Mouse (Mus musculus): ENCODE data around the gene Qrich1. TPM values are rescaled to one million over a fixed set of nuclear protein-coding genes. Genes with fewer than 3 reads are reported as not detected.
A peak's percentile ranks its signal among the peaks of the same experiment; 100 is the strongest.
"Not testable (repeated sequence)": the region's sequence is repeated elsewhere in the genome, so short reads cannot be mapped to it uniquely, and the experiment has no call there.

The Qrich1 gene
- polyA plus RNA-seq, 1 experiment from 2014 or later: 84.5 TPM

GRCm38 (mm10) chr9:108579344-108579690 lies 62.7 kb downstream of the Qrich1 start:
- no peak for DNase-seq (ENCODE audit: low spot score)

- DNase-seq (ENCODE audit: low spot score): no peak
These were observed 71.1 kb downstream of the Qrich1 start for GRCm38 (mm10) chr9:108587571-108588180.

- DNase-seq (ENCODE audit: low spot score): peak; percentile 61
These were observed 72.6 kb downstream of the Qrich1 start for GRCm38 (mm10) chr9:108589229-108589628.

DNA sequence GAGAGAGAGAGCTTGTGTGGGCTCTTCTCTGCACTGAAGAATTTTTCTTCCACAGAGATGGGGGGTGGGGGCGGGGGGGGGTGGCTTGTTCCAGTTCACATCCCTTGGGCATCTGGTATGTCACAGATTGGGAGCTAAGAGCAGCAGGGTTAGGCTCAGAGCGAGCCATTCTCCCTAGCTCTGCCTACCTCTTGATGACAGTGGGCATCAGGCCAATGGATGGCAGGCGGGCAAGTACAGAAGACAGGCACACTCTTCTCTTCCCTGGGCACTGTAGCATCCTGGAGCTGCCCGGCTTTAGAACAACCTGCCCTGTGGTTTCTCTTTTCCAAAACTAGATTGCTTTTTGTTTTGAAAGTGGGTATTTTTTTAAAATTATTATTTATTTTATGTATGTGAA lies 74.9 kb downstream of the Qrich1 start:
- no peak for DNase-seq (ENCODE audit: low spot score)

- no peak for DNase-seq (ENCODE audit: low spot score)
These were observed 77.7 kb downstream of the Qrich1 start for GRCm38 (mm10) chr9:108594354-108594753.

- DNase-seq (ENCODE audit: low spot score): peak; percentile 60
These were observed 80.6 kb downstream of the Qrich1 start, which contains the start of gene P4htm for GRCm38 (mm10) chr9:108596998-108597764. TSS of gene P4htm (minus strand) at chr9:108597667.

DNA sequence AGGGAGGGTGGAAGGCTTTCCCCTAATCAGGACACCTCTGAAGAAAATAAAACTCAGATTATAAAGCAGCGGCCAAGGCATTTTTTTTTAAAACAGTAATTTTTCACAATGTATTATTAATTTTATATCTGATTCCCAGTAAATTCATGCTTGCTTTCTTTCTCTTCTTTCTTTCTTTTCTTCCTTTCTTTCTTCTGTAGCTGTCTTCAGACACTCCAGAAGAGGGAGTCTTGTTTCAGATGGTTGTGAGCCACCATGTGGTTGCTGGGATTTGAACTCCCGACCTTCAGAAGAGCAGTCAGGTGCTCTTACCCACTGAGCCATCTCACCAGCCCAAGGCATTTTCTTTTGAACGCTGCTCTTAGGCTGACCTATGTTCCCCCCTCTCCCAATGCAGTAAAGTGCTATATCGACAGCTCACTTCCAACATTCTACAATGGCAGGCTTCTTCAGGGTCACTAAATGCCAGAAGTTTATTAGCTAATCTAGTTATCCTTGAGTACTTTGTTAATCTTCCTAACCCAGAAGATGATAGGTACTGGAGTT lies 82.5 kb downstream of the Qrich1 start:
- DNase-seq (ENCODE audit: low spot score): peak; percentile 95

GRCm38 (mm10) chr9:108600011-108600410 lies 83.4 kb downstream of the Qrich1 start:
- DNase-seq (ENCODE audit: low spot score): no peak

DNA sequence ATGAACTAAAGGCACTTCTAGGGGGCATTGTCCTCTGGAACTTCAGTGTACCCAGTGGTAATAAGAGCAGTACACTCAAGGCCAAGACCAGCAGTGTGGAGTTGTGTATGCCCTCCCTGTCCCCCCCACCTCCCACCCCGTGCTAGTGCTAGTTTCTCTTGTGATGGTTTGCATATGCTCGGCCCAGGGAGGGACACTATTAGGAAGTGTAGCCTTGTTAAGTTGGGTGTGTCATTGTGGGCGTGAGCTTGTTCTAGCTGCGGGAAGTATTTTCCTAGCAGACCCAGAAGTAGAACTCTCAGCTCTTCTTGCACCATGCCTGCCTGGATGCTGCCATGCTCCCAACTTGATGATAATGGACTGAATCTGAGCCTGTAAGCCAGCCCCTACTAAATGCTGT lies 85.4 kb downstream of the Qrich1 start:
- DNase-seq (ENCODE audit: low spot score): no peak

GRCm38 (mm10) chr9:108607929-108608328 lies 91.3 kb downstream of the Qrich1 start:
- not testable (repeated sequence) for DNase-seq (ENCODE audit: low spot score)

DNA sequence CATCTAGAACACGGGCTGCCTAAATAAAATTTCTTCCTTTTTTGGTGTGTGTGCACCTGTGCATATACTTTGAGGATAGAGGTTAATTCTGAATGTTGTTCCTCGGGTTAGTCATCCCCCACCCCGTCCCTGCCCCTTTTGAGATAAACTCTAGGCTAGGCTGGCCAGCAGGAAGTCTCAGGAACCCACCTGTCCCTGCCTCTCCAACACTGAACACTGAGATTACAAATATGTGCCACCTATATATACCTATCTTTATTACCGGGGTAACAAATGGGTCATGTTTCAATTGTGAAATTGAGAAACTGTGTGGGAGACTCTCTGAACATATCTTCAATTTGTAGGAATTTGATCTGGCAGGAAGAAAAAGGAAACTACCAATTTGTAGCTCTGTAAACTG lies 92.3 kb downstream of the Qrich1 start:
- DNase-seq (ENCODE audit: low spot score): no peak

MicroRNAs within 50 kb of the gene (microRNA counts, 519-probe panel; counts per million panel counts)
- microRNA mmu-miR-191: 5,703 counts per million, percentile 88 among the panel's probes with 10 or more counts
- microRNA mmu-miR-425: 5,202 counts per million, percentile 85 among the panel's probes with 10 or more counts

Small RNA genes within 50 kb of the gene (microRNA-seq; reads per million reads assigned to microRNA genes)
- gene Gm24083 (ENCODE audit: borderline number of aligned reads): not detected
- not detected for gene Mir191 (ENCODE audit: borderline number of aligned reads)
- 5,744 reads per million, percentile 88 among the genes with 10 or more reads in this experiment for gene Mir425 (ENCODE audit: borderline number of aligned reads)

Other genes starting within 250 kb of the Qrich1 start
- 8.2 and 12.4 TPM in 2 replicates for gene Nicn1, start 226.4 kb upstream of the Qrich1 start, polyA plus RNA-seq (2015; fragmentation: Nextera tagmentation; extraction: Ambion mirVana)
- gene Amt, start 220.0 kb upstream of the Qrich1 start, polyA plus RNA-seq (2015; fragmentation: Nextera tagmentation; extraction: Ambion mirVana): 1.1 and 1.8 TPM in 2 replicates
- 517 and 543 TPM in 2 replicates for gene Rhoa, start 210.7 kb upstream of the Qrich1 start, polyA plus RNA-seq (2015; fragmentation: Nextera tagmentation; extraction: Ambion mirVana)
- 41.6 and 45.7 TPM in 2 replicates for gene Tcta, start 210.6 kb upstream of the Qrich1 start, polyA plus RNA-seq (2015; fragmentation: Nextera tagmentation; extraction: Ambion mirVana)
- gene Gpx1, start 177.9 kb upstream of the Qrich1 start, polyA plus RNA-seq (2015; fragmentation: Nextera tagmentation; extraction: Ambion mirVana): 862 and 915 TPM in 2 replicates
- 83.7 and 93.1 TPM in 2 replicates for gene Usp4, start 169.0 kb upstream of the Qrich1 start, polyA plus RNA-seq (2015; fragmentation: Nextera tagmentation; extraction: Ambion mirVana)
- 0.57 and 0.99 TPM in 2 replicates for gene 1700102P08Rik, start 124.0 kb upstream of the Qrich1 start, polyA plus RNA-seq (2015; fragmentation: Nextera tagmentation; extraction: Ambion mirVana)
- 0.15 and 0.20 TPM in 2 replicates for gene Ccdc36, start 88.3 kb upstream of the Qrich1 start, polyA plus RNA-seq (2015; fragmentation: Nextera tagmentation; extraction: Ambion mirVana)
- gene BC048562, start 80.3 kb upstream of the Qrich1 start, polyA plus RNA-seq (2015; fragmentation: Nextera tagmentation; extraction: Ambion mirVana): not detected in 2 replicates
- 51.0 and 54.2 TPM in 2 replicates for gene Ccdc71, start 56.3 kb upstream of the Qrich1 start, polyA plus RNA-seq (2015; fragmentation: Nextera tagmentation; extraction: Ambion mirVana)
- gene Klhdc8b, start 55.2 kb upstream of the Qrich1 start, polyA plus RNA-seq (2015; fragmentation: Nextera tagmentation; extraction: Ambion mirVana): 9.5 and 11.2 TPM in 2 replicates
- 3.9 and 4.4 TPM in 2 replicates for gene Lamb2, start 37.1 kb upstream of the Qrich1 start, polyA plus RNA-seq (2015; fragmentation: Nextera tagmentation; extraction: Ambion mirVana)
- 52.3 and 57.7 TPM in 2 replicates for gene Usp19, start 26.2 kb upstream of the Qrich1 start, polyA plus RNA-seq (2015; fragmentation: Nextera tagmentation; extraction: Ambion mirVana)
- 113 and 119 TPM in 2 replicates for gene Qars, start 9.1 kb upstream of the Qrich1 start, polyA plus RNA-seq (2015; fragmentation: Nextera tagmentation; extraction: Ambion mirVana)
- gene Impdh2, start 43.5 kb downstream of the Qrich1 start, polyA plus RNA-seq (2015; fragmentation: Nextera tagmentation; extraction: Ambion mirVana): 161 and 172 TPM in 2 replicates
- 96.1 and 101 TPM in 2 replicates for gene Ndufaf3, start 50.6 kb downstream of the Qrich1 start, polyA plus RNA-seq (2015; fragmentation: Nextera tagmentation; extraction: Ambion mirVana)
- 115 and 120 TPM in 2 replicates for gene Dalrd3, start 53.1 kb downstream of the Qrich1 start, polyA plus RNA-seq (2015; fragmentation: Nextera tagmentation; extraction: Ambion mirVana)
- 44.3 and 47.0 TPM in 2 replicates for gene Wdr6, start 61.9 kb downstream of the Qrich1 start, polyA plus RNA-seq (2015; fragmentation: Nextera tagmentation; extraction: Ambion mirVana)
- gene P4htm, start 80.9 kb downstream of the Qrich1 start, polyA plus RNA-seq (2015; fragmentation: Nextera tagmentation; extraction: Ambion mirVana): 3.5 and 3.7 TPM in 2 replicates
- 44.7 and 49.1 TPM in 2 replicates for gene Arih2, start 132.6 kb downstream of the Qrich1 start, polyA plus RNA-seq (2015; fragmentation: Nextera tagmentation; extraction: Ambion mirVana)
- gene Slc25a20, start 145.3 kb downstream of the Qrich1 start, polyA plus RNA-seq (2015; fragmentation: Nextera tagmentation; extraction: Ambion mirVana): 40.9 and 43.4 TPM in 2 replicates
- 5.8 and 7.7 TPM in 2 replicates for gene Prkar2a, start 172.5 kb downstream of the Qrich1 start, polyA plus RNA-seq (2015; fragmentation: Nextera tagmentation; extraction: Ambion mirVana)